Mouse (Mus musculus): ENCODE data around the gene Rorb. TPM values are rescaled to one million over a fixed set of nuclear protein-coding genes. Genes with fewer than 3 reads are reported as not detected.

The Rorb gene
- total RNA-seq, 1 experiment from 2014 or later: not detected

DNA sequence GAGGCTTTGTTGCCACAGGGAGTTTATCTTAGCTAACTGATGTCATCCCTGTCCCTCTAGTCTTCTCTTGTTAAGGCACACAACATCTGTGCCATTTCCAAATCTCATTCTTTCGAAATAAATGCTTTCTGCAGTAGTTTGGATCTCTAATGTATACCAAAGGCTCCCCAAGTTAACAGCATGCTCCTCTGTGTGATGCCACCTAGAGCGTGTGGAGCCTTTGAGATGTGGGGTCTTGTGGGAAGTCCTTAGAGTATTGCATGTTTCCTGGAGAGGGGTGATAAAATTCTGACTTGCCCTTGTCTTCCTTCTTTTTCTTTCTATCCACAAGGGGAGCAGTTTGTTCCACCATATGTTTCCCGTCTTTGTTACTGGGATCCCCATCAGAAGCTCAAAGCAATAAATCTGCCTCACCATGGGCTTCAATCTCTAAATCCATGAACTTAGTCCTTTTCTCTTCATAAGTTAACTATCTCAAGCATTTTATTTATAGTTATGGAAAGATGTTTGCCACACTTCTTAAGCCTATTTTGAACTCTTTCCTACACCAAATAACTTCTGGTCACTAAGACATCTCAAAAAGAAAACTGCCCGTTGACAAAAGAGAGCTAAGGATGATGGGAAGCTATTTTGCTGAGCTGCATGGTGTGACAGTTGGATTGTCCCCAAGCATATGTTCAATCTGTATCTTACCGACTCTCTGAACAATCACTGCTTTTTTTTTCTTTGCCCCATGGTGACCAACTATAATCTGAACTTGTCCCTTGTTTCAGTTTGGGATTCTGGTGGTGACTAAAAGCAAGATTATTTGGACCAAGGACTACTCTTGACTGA is 76.3 kb downstream of the Rorb start:
- no peak for ATAC-seq (replicated peaks; ENCODE audit: insufficient number of reproducible peaks, low FRiP score, low TSS enrichment, poor library complexity, severe bottlenecking)

GRCm38 (mm10) chr19:19033974-19034373 is 77.0 kb downstream of the Rorb start:
- no peak for ATAC-seq (replicated peaks; ENCODE audit: insufficient number of reproducible peaks, low FRiP score, low TSS enrichment, poor library complexity, severe bottlenecking)

GRCm38 (mm10) chr19:19005144-19005543 is 105.9 kb downstream of the Rorb start:
- ATAC-seq (replicated peaks; ENCODE audit: insufficient number of reproducible peaks, low FRiP score, low TSS enrichment, poor library complexity, severe bottlenecking): no peak

GRCm38 (mm10) chr19:19004023-19004656 is 106.9 kb downstream of the Rorb start:
- no peak for ATAC-seq (replicated peaks; ENCODE audit: insufficient number of reproducible peaks, low FRiP score, low TSS enrichment, poor library complexity, severe bottlenecking)

- ATAC-seq (replicated peaks; ENCODE audit: insufficient number of reproducible peaks, low FRiP score, low TSS enrichment, poor library complexity, severe bottlenecking): no peak
Measured at GRCm38 (mm10) chr19:18998966-18999365, 112.0 kb downstream of the Rorb start.

GRCm38 (mm10) chr19:18997711-18998110 is 113.3 kb downstream of the Rorb start:
- ATAC-seq (replicated peaks; ENCODE audit: insufficient number of reproducible peaks, low FRiP score, low TSS enrichment, poor library complexity, severe bottlenecking): no peak

GRCm38 (mm10) chr19:18979996-18980395 is 131.0 kb downstream of the Rorb start:
- ATAC-seq (replicated peaks; ENCODE audit: insufficient number of reproducible peaks, low FRiP score, low TSS enrichment, poor library complexity, severe bottlenecking): no peak

DNA sequence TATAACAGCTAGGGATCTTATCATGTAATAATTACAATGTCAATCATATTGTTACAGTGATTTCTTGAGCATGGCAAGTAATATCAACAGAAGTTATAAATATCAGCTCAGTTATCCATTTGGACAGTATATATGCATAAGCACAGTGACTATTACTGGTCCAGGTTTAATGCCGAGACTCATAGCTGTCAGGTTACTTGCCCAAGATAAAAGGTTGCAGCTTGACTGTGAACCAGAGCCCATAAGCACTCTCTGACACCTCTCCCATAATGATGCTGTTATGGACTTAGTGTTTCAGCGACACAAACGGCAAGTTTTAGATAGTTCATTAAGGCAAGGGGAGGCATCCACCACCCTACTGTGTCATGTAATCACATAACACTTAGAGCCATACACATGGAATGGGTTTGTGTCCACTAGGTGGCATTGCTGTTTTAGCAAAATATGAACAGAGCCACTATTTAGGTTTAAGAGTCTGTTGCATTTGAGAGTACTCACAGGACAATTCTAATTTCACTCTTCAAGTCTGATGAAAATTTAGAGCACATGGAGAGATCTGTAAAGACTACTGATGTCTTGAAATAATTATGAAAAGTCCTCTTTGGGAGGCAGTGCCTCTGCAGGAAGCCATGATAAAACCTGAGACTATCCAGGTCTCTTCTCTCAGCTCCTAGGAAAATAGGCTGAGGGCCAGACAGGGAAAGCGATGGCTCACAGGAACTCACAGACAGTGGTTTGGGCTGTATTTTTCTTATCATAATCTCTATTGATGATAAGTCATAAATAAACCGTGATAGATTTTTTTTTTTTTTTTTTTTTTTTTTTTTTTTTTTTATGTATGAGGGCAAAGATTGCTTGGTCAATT is 136.0 kb downstream of the Rorb start:
- ATAC-seq (replicated peaks; ENCODE audit: insufficient number of reproducible peaks, low FRiP score, low TSS enrichment, poor library complexity, severe bottlenecking): no peak

GRCm38 (mm10) chr19:18969386-18969785 is 141.6 kb downstream of the Rorb start:
- no peak for ATAC-seq (replicated peaks; ENCODE audit: insufficient number of reproducible peaks, low FRiP score, low TSS enrichment, poor library complexity, severe bottlenecking)

DNA sequence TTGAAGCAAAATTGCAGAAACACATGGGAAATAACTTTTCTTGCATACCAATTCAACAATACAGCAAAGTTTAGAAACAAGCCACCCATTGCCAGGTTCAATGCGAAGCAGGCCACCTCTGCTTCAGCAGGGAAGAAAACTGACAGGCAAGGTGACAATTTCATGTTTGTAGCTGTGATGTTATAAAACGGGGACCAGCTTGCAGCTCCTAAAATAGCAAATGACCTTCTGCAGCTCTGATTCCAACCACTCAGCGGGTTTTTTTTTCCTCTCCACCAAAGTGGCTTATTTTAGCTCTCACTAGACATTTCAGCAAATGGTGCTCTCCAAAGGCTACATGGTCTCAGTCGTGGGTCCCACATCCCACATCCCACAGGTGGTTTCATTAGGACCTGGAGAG is 143.7 kb downstream of the Rorb start:
- ATAC-seq (replicated peaks; ENCODE audit: insufficient number of reproducible peaks, low FRiP score, low TSS enrichment, poor library complexity, severe bottlenecking): no peak

- ATAC-seq (replicated peaks; ENCODE audit: insufficient number of reproducible peaks, low FRiP score, low TSS enrichment, poor library complexity, severe bottlenecking): no peak
Measured at GRCm38 (mm10) chr19:18959862-18960261, 151.1 kb downstream of the Rorb start.

DNA sequence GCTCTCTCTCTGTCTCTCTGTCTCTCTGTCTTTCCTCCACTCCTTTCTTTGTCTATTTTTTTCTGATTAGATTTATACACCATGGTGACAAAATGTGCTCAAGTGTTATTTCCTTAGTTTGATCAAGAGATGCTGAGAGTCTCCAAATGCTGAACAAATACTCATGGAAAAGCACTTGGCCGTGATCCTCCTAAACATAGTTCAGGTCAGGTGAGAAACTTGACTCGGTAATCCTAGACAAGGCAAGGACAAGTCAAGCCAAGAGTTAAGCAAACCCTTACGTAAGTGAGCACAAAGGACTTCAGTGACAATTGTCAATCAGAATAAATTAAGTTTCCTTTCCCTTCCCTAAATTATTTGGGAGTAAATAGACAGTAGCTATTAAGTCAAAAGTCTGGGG is 158.2 kb downstream of the Rorb start:
- ATAC-seq (replicated peaks; ENCODE audit: insufficient number of reproducible peaks, low FRiP score, low TSS enrichment, poor library complexity, severe bottlenecking): no peak

DNA sequence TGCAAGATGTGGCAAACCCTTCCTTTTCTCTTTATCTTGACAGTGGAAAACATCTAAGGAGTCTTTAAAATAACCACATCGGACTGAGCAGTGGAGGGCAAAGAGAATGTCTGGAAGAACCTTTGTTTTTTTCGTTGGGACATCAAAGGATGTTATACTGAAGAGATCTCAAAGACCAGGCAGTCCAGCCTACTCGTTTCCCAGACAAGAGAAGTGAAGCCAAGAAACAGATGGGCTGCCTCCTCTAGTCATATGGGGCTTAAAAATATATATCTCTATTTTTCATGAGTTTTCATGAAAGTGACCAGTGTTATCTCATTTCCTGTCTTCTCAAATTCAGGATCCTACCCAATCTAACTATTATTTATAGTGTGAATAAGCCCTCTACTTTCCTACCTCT is 163.8 kb downstream of the Rorb start:
- no peak for ATAC-seq (replicated peaks; ENCODE audit: insufficient number of reproducible peaks, low FRiP score, low TSS enrichment, poor library complexity, severe bottlenecking)

DNA sequence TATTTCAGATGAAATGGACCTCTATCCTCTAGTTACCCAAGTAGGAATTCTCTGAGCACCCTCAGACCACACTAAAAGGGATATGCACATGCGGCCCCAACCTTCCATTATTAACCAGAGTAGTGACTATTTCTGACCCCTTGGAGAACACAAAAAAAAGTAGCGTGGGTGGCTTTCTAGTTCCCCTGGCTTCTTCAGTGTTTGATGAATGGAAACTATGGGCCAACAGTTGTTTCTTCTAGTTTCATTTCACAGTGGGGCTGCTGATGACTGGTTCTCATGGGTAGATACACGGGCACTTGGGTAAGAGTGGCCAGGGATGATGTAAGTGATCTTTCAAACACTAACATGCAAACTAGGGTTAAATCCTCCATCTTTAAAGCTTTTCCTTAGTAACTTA is 165.7 kb downstream of the Rorb start:
- ATAC-seq (replicated peaks; ENCODE audit: insufficient number of reproducible peaks, low FRiP score, low TSS enrichment, poor library complexity, severe bottlenecking): no peak

DNA sequence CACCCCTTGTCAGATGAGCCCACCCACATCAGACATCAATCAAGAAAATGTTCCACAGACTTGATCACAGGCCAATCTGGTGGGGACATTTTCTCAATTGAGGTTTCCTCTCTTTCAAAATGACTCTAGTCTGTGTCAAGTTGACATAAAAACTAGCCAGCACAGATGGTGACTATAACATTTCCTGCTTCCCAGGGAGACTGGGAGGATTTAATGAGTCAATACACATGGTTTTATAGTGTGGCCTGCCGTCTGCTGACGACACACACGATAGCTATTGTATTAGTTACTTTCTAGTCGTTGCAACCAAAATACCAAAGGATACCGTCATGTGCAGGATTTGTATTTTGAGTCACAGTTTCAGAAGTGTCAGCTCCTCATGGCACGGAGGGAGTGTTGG is 169.6 kb downstream of the Rorb start:
- no peak for ATAC-seq (replicated peaks; ENCODE audit: insufficient number of reproducible peaks, low FRiP score, low TSS enrichment, poor library complexity, severe bottlenecking)

- ATAC-seq (replicated peaks; ENCODE audit: insufficient number of reproducible peaks, low FRiP score, low TSS enrichment, poor library complexity, severe bottlenecking): no peak
Measured at GRCm38 (mm10) chr19:18911755-18912340, 199.1 kb downstream of the Rorb start.

DNA sequence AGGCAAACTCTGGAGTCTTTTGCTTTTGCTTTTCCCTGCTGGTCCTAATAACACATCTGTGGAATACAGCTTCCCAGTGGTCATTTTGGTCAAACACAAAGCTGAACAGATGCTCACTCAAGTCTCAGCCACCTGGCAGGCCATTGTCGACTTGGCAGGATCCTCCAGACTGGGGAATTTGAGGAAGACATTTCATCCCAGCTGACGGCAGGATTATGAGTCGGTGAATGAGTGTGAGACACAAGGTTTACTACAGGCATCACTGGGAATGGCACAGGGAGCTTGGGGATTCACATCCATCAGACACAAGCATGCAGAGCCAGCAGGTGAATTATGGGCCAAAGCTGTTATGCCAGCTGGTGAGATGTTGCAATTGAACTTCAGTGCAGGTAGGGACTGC is 201.4 kb downstream of the Rorb start:
- ATAC-seq (replicated peaks; ENCODE audit: insufficient number of reproducible peaks, low FRiP score, low TSS enrichment, poor library complexity, severe bottlenecking): no peak

GRCm38 (mm10) chr19:18905511-18905910 is 205.5 kb downstream of the Rorb start:
- ATAC-seq (replicated peaks; ENCODE audit: insufficient number of reproducible peaks, low FRiP score, low TSS enrichment, poor library complexity, severe bottlenecking): no peak

- ATAC-seq (replicated peaks; ENCODE audit: insufficient number of reproducible peaks, low FRiP score, low TSS enrichment, poor library complexity, severe bottlenecking): no peak
Measured at GRCm38 (mm10) chr19:18902694-18903067, 208.3 kb downstream of the Rorb start.

All from monocyte, adult 5-6 weeks (primary cell).